Mouse (Mus musculus) spleen, embryonic (tissue): ENCODE data around the gene Ttc38.

Experiments
- CTCF ChIA-PET: fragments of 350-600 bp; sonication (Branson Sonifier 250); formaldehyde crosslinking; loops from one replicate; lab custom pipeline; 2022; lab: Charles Lee

Ttc38 gene

DNA sequence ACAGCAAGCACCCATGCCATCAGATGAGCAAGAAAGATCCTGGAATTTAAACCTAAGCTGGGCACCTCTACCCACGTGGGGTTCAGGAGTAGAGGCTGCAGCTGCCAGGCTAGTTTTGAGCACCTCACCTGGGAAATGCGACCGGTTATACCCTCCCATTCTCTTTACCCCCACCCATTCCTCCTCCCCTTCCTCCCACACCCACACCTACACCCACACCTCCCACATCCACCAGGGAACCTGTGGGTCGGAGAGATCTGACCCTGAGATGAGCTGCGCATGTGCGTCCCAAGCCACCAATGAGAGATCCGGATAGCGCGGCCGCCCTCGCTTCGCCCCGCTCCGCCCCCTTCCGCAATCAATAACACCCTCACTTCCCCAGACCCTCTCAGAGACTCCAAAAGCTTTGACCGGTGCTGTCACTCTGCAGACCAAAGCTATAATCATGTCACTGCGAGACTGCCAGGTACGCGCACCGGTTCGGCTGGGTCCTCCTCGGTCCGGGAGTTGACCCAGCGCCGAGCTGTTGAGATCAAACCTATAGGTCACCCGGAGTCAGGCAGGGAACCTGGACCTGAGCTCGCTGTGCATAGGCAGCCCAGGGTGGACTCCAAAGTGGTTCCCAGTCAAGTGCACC lies at the start of gene Ttc38:
TSS of gene Ttc38 (plus strand) at position 353 of the 637 bp plus-strand sequence.
- CTCF ChIA-PET: interaction anchor here (0.6 kb wide), 2 partner anchors 23 to 837 kb away, joined by 3 to 9 read pairs; no protein-coding TSS in a partner anchor

DNA sequence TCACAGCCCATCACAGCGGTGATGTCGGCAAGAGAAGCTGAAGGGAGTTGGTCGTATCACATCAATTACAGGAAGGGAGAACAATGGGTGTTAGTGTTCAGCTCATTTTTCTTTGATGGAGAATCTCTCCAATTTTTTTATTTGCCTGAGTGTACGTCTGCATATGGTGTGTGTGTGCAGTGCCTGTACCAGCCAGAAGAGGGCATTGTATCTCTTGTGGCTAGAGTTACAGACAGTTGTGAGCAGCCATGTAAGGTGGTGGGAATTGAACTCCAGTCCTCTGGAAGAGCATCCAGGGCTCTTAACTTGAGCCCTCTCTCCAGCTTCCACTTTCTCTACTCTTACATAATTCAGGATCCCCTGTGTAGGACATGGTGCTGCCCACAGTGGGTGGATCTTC lies 49.0 kb upstream of the Ttc38 start:
- CTCF ChIA-PET: no interaction called here

DNA sequence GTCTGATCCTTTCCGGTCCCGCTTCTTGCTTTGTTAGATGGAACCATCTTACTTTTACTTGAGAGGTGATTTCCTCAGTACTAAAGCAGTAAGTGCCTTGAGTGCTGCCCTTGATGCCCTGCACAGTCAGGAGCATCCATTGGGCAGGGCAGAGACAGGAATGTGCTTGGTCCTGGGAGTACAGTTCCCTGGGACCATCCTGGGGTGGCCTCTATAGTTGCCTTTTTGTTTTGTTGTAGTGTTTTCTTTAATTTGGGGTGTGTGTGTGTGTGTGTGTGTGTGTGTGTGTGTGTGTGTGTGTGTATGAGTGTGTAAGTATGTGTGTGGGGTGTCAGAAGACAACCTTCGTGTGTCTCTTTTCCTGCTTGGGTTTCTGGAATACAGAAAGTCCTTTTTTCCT lies 47.8 kb upstream of the Ttc38 start:
- CTCF ChIA-PET: no interaction called here

DNA sequence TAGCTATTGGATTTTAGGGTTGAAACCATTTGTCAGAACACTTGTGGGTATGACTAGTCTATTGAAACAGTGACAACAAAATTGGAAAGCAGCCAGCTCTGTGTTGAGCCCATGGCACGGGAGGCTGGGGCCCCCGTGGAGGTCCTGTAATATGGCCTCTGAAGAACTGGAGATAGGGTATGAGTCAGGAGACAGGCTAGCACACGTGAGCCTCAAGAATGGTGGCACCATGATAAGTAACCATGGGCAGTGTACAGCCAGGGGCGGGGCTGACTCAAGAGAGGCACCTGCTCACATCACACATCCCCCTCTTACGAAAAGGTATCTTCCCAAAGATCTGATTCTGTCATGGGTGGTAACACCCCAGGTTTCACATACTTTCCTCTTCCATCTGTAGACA lies 45.4 kb upstream of the Ttc38 start:
- CTCF ChIA-PET: interaction anchor here (0.5 kb wide), 1 partner anchor 35 kb away, joined by 3 read pairs; no protein-coding TSS in a partner anchor

DNA sequence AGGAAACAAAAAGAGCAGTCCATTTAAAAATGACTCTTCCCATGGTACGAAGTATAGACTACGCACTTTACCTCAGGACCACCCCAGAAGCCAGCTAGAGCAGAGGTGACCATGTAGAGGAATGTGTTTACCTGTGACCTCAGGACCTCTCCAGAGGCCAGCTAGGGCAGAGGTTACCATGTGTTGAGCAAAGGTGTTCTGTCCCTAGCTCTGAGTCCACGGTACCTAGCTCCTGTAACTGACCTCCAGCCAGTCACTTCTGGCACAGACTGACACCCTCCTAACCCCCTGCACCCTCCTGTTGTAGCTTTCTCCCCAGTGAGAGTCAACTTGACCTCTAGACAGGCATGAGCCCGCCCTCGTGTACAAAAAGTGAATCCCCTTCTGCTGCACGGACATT lies 44.6 kb upstream of the Ttc38 start:
- CTCF ChIA-PET: no interaction called here

DNA sequence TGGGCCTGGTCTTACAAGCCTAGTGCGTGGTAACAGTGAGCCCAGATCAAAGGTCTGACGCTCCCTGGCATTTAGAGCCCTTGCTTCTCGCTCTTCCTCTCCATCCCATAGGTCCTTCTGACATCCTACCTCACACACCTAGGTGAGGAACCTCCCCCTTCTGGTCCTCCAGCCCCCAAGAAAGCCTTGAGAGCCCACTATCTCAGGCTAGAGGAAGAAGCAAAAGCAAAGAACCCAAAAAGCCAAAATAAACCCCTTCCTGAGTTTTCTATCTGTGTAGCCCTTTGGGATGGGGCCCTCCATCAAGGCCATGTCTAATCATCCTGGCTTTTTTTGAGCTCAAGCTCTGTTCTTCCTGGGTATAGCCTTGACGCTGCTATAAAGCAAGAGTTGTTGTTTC lies 44.1 kb upstream of the Ttc38 start:
- CTCF ChIA-PET: no interaction called here

DNA sequence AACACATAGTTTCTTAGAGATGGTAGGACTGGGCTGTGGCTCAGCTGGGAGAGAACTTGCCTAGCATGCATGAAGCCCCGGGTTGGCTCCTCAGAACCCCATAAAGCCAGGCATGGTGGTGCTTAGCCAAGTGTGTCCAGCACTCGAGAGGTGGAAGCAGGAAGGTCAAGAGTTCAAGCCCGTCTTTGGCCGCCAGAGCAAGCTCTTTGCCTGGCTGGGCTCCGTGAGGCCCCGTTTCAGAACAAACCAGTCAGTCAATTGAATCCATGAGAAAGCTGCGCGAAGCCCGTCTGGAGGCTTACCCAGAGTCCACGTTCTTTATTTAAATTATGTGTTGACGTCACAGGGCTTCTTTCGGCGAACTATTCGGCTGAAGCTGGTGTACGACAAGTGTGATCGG lies 43.5 kb upstream of the Ttc38 start:
- CTCF ChIA-PET: no interaction called here

DNA sequence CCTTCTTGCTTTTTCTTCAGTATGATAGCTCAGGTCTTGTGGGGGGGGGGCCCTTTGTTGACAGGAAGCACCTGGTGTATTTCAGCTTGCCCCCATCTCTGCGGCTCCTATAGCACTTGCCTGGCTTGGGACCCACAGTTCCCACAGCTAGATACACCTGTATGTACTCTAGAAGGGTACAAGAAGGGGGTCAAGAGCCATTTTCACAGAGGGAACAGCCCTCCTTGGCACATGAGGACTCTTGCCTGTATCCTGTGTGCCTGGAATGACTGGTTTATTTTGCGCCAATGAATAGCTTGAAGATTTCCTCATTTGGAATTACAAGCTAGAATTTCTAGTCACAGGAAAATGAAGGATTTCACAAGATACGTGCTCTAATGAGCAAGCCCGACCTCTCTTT lies 40.7 kb upstream of the Ttc38 start:
- CTCF ChIA-PET: no interaction called here

DNA sequence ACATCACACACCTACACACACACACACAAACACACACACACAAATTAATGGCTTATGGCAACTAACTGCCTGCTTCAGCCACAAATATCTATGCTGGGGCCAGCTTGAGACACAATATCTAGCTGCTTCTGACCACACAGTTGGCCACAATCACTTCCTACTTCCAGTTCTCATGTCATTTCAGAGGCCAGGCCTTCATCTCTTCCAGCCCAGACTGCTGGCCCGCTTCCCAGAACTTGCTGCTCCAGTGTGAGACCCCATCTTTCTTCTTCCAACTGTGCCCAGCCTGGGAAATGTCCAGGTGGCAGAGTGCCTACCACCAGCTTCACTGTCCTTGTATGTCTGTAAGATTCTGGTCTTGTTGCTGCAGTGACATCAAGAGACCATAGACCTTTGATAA lies 39.3 kb upstream of the Ttc38 start:
- CTCF ChIA-PET: no interaction called here

DNA sequence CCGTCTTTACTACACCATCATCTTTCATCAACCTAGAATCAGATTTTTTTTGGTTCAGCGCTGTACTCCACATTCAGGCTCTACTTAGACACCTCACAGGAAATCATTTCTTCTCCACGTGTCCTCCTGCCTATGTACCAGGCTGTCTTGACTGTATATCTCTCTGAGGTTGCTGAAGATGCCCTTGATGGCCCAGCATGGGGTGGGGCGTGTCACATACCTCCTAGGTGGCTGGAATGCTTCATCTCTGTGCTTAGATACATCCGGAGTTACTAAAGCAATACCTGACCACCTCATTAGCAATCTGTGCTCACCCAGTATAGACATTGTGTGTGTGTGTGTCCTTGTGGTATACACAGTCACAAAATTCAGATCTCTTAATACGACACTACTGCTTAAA lies 36.6 kb upstream of the Ttc38 start:
- CTCF ChIA-PET: no interaction called here

DNA sequence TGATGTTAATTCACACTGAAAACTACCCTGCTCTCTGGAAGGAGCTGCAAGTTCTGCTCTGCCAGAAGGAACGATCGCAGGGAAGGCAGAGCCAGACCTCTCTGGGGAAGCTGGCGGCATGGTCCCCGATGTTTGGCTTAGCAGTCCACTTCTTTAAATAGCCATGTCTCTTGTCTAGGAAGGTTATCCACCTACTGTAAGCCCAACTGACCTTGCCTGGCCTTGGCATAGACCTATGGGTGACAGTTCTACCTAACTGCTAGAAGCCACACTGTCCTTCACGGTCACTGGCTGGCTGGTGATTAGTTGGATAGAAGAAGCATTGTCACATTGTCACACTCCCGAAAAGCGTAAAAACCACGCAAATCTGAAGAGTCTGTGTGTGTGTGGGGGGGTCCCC lies 33.4 kb upstream of the Ttc38 start:
- CTCF ChIA-PET: no interaction called here

DNA sequence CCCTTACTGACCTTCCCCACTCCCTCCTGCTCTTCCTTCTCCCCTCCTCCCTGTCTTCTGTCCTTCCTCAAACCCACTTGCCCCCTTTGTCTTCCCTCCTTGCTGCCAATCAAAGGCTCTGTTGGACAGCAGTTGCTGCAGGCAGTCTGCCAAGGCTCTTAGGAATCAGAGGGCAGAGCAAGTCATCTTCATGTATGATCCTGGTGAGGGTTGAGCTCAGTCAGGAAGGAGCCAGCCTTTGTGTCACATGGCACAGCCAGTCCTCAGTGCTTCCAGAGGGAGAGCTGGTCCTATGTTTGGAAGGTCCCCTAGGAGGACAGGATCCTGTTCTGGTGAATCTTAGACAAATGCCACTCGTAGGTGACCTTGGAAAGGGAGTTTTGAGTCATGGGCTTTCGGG lies 29.2 kb upstream of the Ttc38 start:
- CTCF ChIA-PET: no interaction called here

DNA sequence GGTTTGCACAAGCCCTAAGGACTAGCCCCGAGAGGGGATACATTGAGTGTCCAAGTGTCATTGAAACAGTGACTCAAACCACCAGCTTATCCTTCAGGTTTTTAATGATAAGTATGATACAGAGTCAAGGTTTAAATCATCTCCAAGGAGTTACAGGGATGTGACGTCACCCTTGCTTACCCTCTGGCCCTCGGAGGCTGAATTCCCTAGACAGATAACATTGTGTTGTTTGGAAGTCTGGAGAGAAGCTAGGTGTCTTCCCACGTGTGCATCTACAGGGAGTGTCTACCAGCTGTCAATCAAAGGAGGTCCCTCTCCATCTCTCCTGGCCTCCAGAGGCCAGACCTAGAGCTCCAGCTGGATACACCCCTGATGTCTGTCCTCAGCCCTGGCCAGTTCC lies 25.2 kb upstream of the Ttc38 start:
- CTCF ChIA-PET: no interaction called here

DNA sequence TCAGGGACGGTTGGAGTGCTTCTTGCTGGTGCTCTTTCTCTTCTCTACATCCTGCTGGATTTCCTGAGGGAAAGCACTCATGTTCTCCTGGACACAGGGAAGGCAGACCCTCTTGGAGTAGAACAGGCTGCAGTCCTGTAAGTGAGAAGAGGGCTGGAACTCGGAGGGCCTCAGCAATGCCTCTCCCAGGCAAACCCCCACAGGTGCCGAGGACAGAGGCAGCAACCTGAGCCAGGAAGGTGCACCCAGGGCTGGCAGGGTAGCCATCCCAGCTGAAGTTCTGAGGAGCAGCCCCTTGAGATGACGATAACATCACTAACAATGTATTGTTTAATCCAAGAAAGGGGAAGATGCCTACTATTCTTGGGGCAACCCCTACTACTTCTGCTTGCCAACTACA lies 24.7 kb upstream of the Ttc38 start:
- CTCF ChIA-PET: no interaction called here

DNA sequence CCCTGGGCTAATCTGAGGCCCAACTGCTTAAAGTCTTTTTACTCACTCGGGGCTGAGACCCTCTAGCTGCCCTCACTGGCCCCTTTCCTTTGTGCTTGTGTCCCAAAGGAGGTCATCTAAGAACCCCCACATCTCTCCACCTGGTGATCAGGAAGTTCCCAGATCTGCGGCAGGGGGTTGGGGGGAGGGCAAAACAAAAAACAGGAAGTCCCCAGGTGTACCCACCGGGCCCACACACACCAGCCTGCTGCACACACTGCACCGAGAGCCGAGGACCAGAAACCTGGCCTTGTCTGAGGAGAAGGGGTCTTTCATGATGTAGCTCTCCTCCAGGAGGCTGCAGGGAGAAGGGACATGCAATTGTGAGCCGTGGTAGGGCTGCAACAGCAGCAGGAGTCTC lies 24.1 kb upstream of the Ttc38 start:
- CTCF ChIA-PET: no interaction called here

DNA sequence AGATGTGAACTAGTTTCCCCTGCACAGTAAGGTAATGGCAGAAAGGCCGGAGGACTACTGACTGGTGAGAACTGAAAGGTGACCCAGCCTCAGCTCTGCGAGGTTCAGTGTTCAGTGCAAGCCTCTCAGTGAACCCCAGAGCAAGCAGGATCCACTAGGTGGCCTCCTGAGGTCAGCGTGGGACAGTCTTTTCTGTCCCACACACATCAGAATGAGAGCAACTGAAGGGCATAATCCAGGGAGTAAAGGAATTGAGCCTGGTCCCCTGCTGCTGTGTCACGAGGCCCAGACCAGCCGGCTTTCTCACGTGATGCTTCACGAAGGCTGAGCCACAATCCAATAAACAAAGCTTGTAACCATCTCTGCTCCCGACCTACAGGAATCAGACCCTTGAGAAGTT lies 23.7 kb upstream of the Ttc38 start:
- CTCF ChIA-PET: no interaction called here

DNA sequence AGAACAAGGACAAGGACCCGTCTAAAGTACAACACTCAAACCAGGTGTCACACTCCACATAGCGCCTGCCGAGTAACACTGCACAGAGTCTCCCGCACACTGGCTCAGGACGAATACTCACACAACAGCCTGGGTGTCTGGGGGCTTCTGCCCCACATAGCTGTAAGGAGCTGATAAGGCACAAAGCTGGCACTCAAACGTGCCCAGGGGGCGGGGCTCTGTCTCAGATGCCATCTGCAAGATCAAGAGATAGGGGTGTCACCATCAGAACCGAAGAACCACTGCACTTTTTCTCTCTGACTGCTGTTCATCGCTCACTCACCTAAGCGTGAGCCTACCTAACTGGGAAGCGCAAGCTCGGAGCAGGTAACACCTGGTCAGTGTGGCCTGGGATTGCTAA lies 23.0 kb upstream of the Ttc38 start:
- CTCF ChIA-PET: no interaction called here

DNA sequence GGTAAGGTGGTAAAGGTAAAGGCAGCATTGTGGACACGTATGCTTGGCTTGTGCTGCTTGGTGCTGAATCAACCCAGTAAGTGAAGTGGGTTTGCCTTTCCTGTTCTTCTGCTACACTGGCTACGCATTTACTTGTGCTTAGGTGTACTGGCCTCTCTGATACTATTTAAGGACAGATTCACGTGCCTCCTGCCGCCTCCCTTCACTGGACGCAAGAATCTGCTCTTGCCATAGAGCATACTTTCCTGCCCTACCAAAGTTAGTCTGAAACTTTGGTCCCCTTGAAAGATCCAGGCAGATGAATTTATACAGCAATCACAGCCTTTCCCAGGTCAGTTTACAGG lies 21.7 kb upstream of the Ttc38 start:
- CTCF ChIA-PET: no interaction called here

DNA sequence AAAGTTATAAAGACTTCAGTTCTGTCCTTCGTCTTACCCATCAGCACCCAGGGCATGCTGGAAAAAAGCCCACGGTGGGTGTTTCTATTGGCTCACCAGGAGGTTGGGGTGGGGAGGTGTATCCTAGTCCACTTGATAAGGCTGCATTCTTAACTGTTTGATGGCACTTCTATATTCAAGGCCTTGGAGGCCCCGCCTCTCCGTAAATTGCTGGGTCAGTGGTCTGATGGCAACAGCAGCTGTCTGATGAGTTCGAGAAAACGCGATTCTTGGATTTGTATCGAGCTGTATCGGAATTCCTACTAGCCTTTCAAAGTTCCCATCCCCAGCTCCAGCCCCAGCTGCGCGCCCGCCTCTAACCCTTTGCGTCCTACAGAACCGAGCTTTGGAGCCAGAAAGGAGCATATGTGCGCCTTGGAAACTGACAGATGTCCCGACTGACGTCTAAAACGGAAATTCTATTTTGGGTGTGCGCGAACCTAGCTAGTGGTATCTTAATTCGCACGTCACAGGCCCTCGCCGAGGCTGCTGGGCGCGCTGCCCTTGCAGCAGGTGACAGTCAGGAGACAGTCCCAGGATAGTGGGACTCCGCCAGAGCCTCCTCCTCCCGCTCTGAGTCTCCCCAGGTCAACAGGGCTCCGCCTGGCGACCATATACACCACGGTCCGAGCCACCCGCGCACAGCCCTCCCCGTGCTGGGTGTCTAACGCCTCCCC lies 21.1 kb upstream of the Ttc38 start:
- CTCF ChIA-PET: interaction anchor here (0.6 kb wide), 1 partner anchor 164 kb away, joined by 3 read pairs; no protein-coding TSS in a partner anchor

DNA sequence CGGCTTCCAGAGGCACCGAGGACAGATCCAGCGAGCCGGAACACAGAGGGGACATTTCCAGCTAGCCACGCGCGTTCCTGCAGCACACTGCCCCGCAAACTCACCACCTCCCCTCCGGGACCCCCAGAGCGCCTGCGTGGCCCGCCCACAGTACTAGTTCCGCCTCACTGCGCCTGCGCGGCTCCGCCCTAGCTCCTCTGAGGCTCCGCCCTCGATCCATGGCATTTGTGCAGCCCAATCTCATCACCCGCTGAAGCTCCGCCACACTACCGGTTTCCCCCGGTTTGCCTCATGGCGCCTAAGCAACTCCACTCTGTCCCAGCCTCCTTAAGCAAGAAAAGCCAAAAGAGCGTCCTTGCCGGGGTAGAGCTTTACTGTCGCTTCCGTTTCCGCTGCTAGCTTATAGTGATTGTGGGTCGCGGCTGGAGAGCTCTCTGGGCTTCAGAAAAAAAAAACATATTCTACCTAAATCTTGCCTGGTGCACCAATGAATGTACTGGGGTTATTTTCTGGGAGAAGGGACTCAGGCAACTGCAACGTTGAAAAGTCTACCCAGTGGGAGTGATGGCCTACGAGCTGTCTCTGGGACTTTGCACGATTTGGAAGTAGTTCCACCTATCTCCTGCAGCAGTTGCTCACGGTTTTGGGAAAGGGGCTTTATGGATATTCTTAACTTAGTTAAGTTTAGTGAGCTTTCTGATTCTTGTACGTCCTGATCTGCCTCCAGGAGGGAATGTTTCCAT lies 20.4 kb upstream of the Ttc38 start, which contains the start of gene Cdpf1:
TSS of gene Cdpf1 (minus strand) at position 163 of the 743 bp plus-strand sequence.
- CTCF ChIA-PET: interaction anchor here (0.6 kb wide), 1 partner anchor 165 kb away, joined by 3 read pairs; no protein-coding TSS in a partner anchor

DNA sequence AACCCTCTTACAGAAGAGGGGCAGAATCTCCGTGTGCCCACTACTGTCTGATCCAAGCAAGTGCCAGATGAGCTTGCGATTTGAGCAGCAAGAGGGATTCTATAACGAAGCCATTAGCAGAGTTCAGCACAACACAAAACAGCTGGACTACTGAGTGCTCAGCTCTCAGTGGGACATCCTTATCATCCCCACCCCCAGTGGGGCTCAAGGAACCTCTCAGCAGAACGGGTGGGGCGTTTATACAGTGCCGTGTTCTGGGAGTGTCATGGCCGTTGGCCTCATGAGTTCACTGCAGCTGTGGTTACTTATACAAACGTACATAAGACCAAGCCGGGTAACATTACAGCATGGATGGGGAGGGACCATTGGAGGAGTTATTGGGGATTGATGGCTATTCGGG lies 18.7 kb upstream of the Ttc38 start:
- CTCF ChIA-PET: no interaction called here

DNA sequence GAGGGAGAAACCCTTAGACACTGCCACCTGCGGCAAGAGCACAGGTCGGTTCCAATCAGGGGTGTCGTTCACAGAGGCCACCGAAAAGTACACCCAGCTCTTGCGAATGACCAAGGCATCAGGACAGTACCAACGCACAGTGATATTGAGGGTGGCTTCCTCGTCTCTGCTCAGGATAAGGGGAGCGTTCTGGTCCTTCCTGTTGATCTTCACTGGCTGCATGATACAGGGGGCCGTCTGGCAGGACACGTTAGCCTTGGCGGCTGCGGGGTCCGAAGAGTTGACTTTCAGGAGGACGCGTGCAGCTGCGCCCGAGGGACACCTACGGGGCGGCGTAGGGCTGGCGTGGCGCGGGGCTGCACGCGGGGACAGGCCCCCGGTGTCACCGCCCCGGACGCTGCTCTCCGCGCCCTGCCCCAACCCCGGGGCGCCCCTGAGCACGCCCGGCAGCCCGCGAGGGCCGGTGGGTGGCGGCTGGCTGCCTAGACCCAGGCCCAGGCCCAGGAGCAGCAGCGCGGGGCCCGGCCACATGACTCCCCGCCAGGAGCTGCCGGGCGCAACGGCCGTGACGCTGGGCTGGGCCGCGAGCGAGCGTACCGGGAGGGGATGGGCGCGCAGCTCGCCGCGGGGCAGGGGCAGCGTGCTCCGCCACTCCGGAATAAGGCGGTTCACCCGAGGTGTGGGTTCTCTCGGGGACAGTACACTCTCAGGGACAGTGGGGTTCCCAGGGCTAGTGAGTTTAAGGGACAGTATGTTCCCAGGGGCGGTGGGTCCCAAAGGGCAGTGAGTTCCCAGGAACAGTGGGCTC lies 10.7 kb upstream of the Ttc38 start, which contains the start of gene Pkdrej:
TSS of gene Pkdrej (minus strand) at position 532 of the 808 bp plus-strand sequence.
- CTCF ChIA-PET: no interaction called here
